Mouse (Mus musculus) neural tube, postnatal 0 days (tissue): ENCODE measurements around the gene Trim12c. TPM values are rescaled to one million over a fixed set of nuclear protein-coding genes. Genes with fewer than 3 reads are reported as not detected.

ENCODE experiments used
- polyA plus RNA-seq: library from polyadenylated mRNA; unstranded; fragments of >200 nt; fragmentation: Nextera tagmentation; extraction: Ambion mirVana; gene quantifications from 2 replicates; pipeline ENCODE4 v1.2.1, GENCODE M21; 2015

Trim12c gene
- 0.89 and 0.90 TPM in 2 replicates for polyA plus RNA-seq

GRCm38 (mm10) chr7:104352717-104353599, at the start of gene Trim12c:
TSS of gene Trim12c (minus strand) at chr7:104353362.

DNA sequence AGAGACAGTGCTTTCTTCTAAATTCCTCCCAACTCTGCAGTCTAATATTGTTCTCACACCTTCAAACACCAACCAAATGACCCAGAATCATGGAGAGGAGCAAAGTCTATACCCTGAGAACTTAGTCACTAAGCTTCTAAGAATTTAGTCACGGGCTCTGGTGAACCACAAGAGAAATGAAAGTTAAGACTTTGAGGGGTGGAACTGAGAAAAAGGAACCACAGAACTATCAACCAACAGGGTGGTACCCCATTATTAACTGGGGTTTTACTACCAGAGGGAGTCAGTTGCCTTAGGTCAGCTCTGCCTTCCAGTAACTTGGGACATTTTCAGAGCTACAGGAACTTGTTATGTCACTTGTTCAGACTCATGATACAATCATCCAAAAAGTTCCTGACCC, 47.5 kb upstream of the Trim12c start, which contains the start of gene Trim30c:
TSS of gene Trim30c (minus strand) at position 140 of the 400 bp plus-strand sequence.

DNA sequence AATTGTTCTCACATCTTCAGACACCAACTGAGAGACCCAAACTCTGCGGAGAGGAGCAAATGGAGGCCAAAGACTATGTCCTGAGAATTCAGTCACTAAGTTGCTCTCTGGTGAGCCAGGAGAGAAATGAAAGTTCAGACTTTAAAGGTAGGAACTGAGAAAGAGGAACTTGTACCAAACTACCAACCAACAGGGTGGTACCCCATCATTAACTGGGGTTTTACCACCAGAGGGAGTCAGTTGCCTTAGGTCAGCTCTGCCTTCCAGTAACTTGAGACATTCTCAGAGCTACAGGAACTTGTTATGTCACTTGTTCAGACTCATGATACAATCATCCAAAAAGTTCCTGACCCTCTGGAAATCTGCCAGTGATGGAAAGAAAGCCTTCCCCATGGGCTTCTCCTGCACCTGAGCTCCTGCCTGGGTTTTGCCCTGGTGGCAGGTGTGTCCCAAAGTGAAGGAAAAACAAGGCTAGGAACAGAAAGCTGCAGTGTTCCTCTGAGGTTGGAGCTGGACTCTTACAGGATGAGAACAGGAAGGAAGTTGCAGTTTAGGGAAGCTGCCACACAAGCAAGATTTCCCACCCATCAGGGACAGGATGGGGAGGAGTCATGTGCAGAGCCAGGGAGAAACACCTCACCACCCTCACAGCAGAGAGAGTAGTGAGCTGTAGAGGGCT, 16.7 kb upstream of the Trim12c start, which contains the start of gene Trim30b:
TSS of gene Trim30b (minus strand) at position 149 of the 679 bp plus-strand sequence.

GRCm38 (mm10) chr7:104329171-104329570, 24.0 kb downstream of the Trim12c start, which contains the start of gene Trim34b:
TSS of gene Trim34b (plus strand) at chr7:104329471.

DNA sequence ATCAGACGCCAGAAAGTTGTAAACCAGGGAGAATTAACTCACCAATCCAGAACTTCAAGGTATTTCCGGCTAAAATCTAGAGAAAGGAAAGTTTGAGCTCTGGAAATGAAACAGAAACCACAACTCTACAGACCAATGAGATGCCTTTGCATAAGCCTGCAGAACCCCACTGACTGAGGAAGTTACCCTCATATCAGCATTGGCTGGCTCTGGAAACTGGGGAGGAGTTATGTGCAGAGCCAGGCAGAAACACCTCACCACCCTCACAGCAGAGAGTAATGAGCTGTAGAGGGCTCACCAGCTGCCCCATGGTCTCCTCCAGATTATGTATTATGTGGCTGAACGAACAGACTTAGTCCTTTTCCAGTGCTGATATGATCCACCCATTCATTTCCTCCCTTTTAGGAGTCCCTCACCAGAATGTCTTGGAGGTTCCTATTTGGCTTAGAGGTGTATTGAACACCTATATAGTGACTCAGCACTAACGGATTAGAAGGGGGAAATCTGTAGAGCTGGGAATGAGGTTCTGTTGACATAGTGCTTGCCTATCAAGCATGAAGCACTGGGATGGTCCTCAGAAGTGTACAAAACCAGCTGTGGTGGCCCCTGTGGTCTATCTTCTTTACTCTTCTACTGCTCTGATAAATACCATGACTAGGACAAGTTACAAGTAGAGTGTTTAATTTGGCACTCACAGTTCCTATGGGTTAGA, 37.6 kb downstream of the Trim12c start, which contains the start of gene Trim12a:
TSS of gene Trim12a (minus strand) at position 98 of the 712 bp plus-strand sequence.

Other genes with a start within 250 kb of the Trim12c start
- gene Olfr646, start 248.5 kb downstream of the Trim12c start, polyA plus RNA-seq: not detected in 2 replicates
- not detected in 2 replicates for gene Ubqln5, start 223.5 kb downstream of the Trim12c start, polyA plus RNA-seq
- not detected in 2 replicates for gene Olfr643, start 216.0 kb downstream of the Trim12c start, polyA plus RNA-seq
- gene Ubqln3, start 210.1 kb downstream of the Trim12c start, polyA plus RNA-seq: not detected in 2 replicates
- gene Ubqlnl, start 202.8 kb downstream of the Trim12c start, polyA plus RNA-seq: not detected in 2 replicates
- gene Olfm5, start 188.5 kb downstream of the Trim12c start, polyA plus RNA-seq: not detected in 2 replicates
- 0.32 and 0.45 TPM in 2 replicates for gene Olfr648, start 170.0 kb downstream of the Trim12c start, polyA plus RNA-seq
- not detected in 2 replicates for gene Olfr649, start 157.4 kb downstream of the Trim12c start, polyA plus RNA-seq
- 0.20 and 0.31 TPM in 2 replicates for gene Trim6, start 134.6 kb downstream of the Trim12c start, polyA plus RNA-seq
- gene Trim34a, start 108.9 kb downstream of the Trim12c start, polyA plus RNA-seq: 1.3 and 1.4 TPM in 2 replicates
- gene Trim5, start 65.3 kb downstream of the Trim12c start, polyA plus RNA-seq: 0.31 and 0.55 TPM in 2 replicates
- gene Trim12a, start 37.9 kb downstream of the Trim12c start, polyA plus RNA-seq: 2.7 and 2.9 TPM in 2 replicates
- not detected in 2 replicates for gene Trim34b, start 23.9 kb downstream of the Trim12c start, polyA plus RNA-seq
- 0.11 and 0.21 TPM in 2 replicates for gene Trim30b, start 16.5 kb upstream of the Trim12c start, polyA plus RNA-seq
- 0.13 and 0.17 TPM in 2 replicates for gene Trim30c, start 47.5 kb upstream of the Trim12c start, polyA plus RNA-seq
- gene Trim30a, start 111.8 kb upstream of the Trim12c start, polyA plus RNA-seq: 1.1 and 1.9 TPM in 2 replicates
- gene Trim30d, start 154.5 kb upstream of the Trim12c start, polyA plus RNA-seq: 1.3 and 2.0 TPM in 2 replicates
- not detected in 2 replicates for gene Olfr651, start 196.8 kb upstream of the Trim12c start, polyA plus RNA-seq
- 0.03 TPM in 1 of 2 replicates, not detected in the other for gene Olfr652, start 207.5 kb upstream of the Trim12c start, polyA plus RNA-seq
- gene Olfr653, start 224.0 kb upstream of the Trim12c start, polyA plus RNA-seq: not detected in 2 replicates
- not detected in 2 replicates for gene Olfr654, start 233.7 kb upstream of the Trim12c start, polyA plus RNA-seq
- not detected in 2 replicates for gene Olfr655, start 248.4 kb upstream of the Trim12c start, polyA plus RNA-seq